Mouse (Mus musculus) embryonic facial prominence, embryonic 11.5 days (tissue): ENCODE data around the gene Smn1. TPM values are rescaled to one million over a fixed set of nuclear protein-coding genes. Genes with fewer than 3 reads are reported as not detected.
A peak's percentile ranks its signal among the peaks of the same experiment; 100 is the strongest.
"Not testable (repeated sequence)": the region's sequence is repeated elsewhere in the genome, so short reads cannot be mapped to it uniquely, and the experiment has no call there.

ENCODE experiments used
- ATAC-seq: fragments of 200-750 bp; cut with Nextera tagmentation; replicated peaks from 2 replicates; pipeline ENCODE4 v1.8.0; 2017; ENCODE audit warnings: low read depth; ENCODE audit not compliant: insufficient number of reproducible peaks, low FRiP score, low TSS enrichment
- DNase-seq: peaks from one replicate; pipeline ENCODE4 v3.0.0-alpha.2; 2015; ENCODE audit warnings: low spot score
- H3K27ac ChIP-seq: fragments of 300-500 bp; sonication (generic); replicated peaks from 2 replicates; pipeline ENCODE4 v1.5.1; 2014; ENCODE audit warnings: mild to moderate bottlenecking, low read depth, low read length, control low read depth
- H3K27me3 ChIP-seq: fragments of 300-500 bp; sonication (generic); 2 replicates; pipeline ENCODE4 v1.6.1; 2014; ENCODE audit warnings: mild to moderate bottlenecking, low read length, moderate library complexity, mixed read lengths; ENCODE audit not compliant: control insufficient read depth, insufficient read depth
- H3K36me3 ChIP-seq: fragments of 300-500 bp; sonication (generic); replicated peaks from 2 replicates; pipeline ENCODE4 v1.6.1; 2014; ENCODE audit warnings: low read depth, mild to moderate bottlenecking, low read length, moderate library complexity, mixed read lengths; ENCODE audit not compliant: control insufficient read depth, insufficient read depth
- H3K4me1 ChIP-seq: fragments of 300-500 bp; sonication (generic); 2 replicates; pipeline ENCODE4 v1.6.1; 2014; ENCODE audit warnings: low read length, mixed read lengths; ENCODE audit not compliant: control insufficient read depth, insufficient read depth
- H3K4me2 ChIP-seq: fragments of 300-500 bp; sonication (generic); 2 replicates; pipeline ENCODE4 v1.6.1; 2014; ENCODE audit warnings: low read depth, mild to moderate bottlenecking, control low read depth, low read length, moderate library complexity
- H3K4me3 ChIP-seq: fragments of 300-500 bp; sonication (generic); 2 replicates; pipeline ENCODE4 v1.5.1; 2014; ENCODE audit warnings: low read depth, low read length, control low read depth
- H3K9ac ChIP-seq: fragments of 300-500 bp; sonication (generic); replicated peaks from 2 replicates; pipeline ENCODE4 v1.6.1; 2014; ENCODE audit warnings: mild to moderate bottlenecking, control low read depth, low read length
- H3K9me3 ChIP-seq: fragments of 300-500 bp; sonication (generic); replicated peaks from 2 replicates; pipeline ENCODE4 v1.6.1; 2016; ENCODE audit warnings: mild to moderate bottlenecking, low read length, inconsistent platforms, mixed read lengths; ENCODE audit not compliant: control insufficient read depth
- WGBS: fragments of 180-500 bp; shearing (Covaris S2); extraction: QIAGEN DNeasy Blood & Tissue Kit; methylation state at CpG from one replicate; pipeline ENCODE4 v1.1.7; 2014; 5-methylcytosine and 5-hydroxymethylcytosine counted together
- polyA plus RNA-seq: library from polyadenylated mRNA; unstranded; fragments of >200 nt; fragmentation: Nextera tagmentation; extraction: Ambion mirVana; gene quantifications from 2 replicates; pipeline ENCODE4 v1.2.1, GENCODE M21; 2014

Gene Smn1
- polyA plus RNA-seq, 1 experiment from 2014 or later, result 80.4 TPM

DNA sequence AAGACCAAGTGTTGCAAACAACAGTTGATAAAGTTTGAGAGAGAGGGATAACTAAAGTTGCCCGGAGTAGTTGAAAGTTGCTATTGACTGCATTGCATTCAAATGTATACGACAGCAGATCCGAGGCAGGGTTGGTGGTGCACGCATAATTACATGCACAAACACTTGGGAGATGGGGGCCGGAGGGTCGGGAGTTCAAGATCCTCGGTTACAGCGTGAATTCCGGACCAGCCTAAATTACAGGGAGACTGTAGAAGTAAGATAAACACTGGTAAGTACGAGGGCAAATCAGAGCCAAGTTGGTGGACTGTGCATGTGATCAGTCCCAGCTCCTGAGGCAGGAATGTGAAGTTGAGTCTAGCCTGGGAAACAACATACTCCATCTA, 599 bp downstream of the Smn1 start:
- Histone ChIP-seq H3K9me3 (no peaks in the 10 kb centered on the region), H3K4me1 (no peaks in the 10 kb centered on the region; the same call in 1 of the 2 replicates), H3K27ac (no peak overlapping the region), H3K4me2 (peak overlapping the region; percentile 80), H3K27me3 (no peaks in the 10 kb centered on the region), H3K36me3 (peaks cover 3% of the 10 kb centered on the region; the same call in 1 of the 2 replicates), H3K4me3 (peak overlapping the region; percentile 98), H3K9ac (peak overlapping the region; percentile 85)
- peak; percentile 74 for ATAC-seq
- no peak for DNase-seq
- 3% methylated on average over 10 of the region's 10 CpGs for WGBS

DNA sequence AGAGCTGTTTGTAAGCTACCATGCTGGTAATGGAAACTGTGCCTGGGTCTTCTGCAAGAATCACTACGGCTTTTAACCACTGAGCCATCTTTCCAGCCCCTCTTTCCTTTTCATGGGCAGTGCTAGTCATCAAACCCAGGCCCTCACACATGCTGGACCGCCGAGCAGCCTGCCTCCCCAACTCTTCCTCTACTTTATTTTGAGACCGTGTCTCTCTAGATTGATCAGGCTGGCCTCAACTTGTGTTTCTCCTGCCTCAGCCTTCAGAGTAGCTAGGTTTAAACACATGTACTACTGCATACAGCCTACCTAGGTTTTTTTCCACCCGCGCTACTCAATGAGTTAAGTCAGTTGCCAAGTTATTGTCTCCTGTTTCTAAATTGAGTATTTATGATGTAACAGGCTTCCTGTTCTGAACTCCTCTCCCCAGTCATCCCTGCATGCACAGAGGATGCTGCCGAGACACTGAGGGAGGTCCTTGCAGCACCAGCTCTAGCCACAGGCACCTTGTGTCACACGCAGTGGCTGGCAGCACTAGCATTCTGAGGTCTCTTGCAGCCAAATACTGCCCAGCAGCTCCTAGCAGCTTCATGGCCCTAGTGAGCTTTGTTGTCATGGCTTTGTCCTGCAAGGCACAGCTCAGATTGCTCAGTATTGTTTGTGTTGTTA, 17.1 kb downstream of the Smn1 start:
- Histone ChIP-seq H3K27ac (no peak overlapping the region), H3K9me3 (no peaks in the 10 kb centered on the region), H3K27me3 (no peaks in the 10 kb centered on the region), H3K36me3 (no peaks in the 10 kb centered on the region; the same call in 1 of the 2 replicates), H3K9ac (no peak overlapping the region), H3K4me2 (no peak overlapping the region), H3K4me3 (no peak overlapping the region), H3K4me1 (no peaks in the 10 kb centered on the region)
- ATAC-seq (no peak), DNase-seq (no peak)
- WGBS, result 84% methylated on average over 8 of the region's 8 CpGs

DNA sequence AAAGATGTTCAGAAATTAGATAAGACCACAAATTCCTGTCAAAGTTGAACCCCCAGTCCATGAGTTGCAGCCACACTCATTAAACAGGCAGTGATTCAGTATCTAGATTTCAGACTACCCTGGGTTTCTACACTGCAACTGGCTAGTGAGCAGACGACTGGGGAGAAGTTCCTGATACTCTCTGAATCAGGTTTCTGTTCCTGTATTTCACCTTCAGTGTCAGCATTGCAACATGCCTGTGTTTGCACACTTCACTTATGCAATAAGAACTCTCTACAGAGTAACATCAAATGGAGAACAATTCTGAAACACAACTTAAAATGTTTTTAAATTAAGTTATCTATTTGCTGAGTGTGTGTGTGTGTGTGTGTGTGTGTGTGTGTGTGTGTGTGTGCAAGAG, 28.0 kb downstream of the Smn1 start:
- Histone ChIP-seq H3K27ac (no peak overlapping the region), H3K36me3 (no peaks in the 10 kb centered on the region), H3K9ac (no peak overlapping the region), H3K4me3 (no peak overlapping the region), H3K4me1 (no peaks in the 10 kb centered on the region), H3K9me3 (no peaks in the 10 kb centered on the region), H3K4me2 (no peak overlapping the region), H3K27me3 (no peaks in the 10 kb centered on the region)
- ATAC-seq (no peak), DNase-seq (no peak)
- 72% methylated on average over 1 of the region's 1 CpGs for WGBS

DNA sequence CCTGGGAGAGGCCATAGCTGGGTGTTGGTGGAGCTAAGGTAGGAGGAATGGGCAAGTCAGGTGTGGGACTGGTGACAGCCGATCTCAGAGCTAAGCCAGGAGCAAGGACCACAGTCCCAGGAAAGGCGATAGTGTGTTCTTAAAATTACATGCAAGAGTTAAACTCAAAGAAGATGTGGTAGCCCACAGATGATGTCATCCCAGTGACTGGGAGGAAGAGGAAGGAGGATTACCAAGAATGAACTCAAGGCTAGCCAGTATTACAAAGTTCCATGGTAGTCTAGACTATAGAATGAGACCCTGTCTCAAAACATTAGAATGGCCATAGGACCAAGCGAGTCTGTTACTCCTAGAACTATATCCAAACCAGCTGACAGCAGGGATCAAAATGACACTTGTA, 32.0 kb downstream of the Smn1 start:
- Histone ChIP-seq H3K4me1 (no peaks in the 10 kb centered on the region), H3K4me3 (no peak overlapping the region), H3K4me2 (no peak overlapping the region), H3K9me3 (no peaks in the 10 kb centered on the region), H3K36me3 (no peaks in the 10 kb centered on the region), H3K27me3 (no peaks in the 10 kb centered on the region), H3K27ac (no peak overlapping the region), H3K9ac (no peak overlapping the region)
- DNase-seq (no peak), ATAC-seq (no peak)
- 87% methylated on average over 3 of the region's 3 CpGs for WGBS

DNA sequence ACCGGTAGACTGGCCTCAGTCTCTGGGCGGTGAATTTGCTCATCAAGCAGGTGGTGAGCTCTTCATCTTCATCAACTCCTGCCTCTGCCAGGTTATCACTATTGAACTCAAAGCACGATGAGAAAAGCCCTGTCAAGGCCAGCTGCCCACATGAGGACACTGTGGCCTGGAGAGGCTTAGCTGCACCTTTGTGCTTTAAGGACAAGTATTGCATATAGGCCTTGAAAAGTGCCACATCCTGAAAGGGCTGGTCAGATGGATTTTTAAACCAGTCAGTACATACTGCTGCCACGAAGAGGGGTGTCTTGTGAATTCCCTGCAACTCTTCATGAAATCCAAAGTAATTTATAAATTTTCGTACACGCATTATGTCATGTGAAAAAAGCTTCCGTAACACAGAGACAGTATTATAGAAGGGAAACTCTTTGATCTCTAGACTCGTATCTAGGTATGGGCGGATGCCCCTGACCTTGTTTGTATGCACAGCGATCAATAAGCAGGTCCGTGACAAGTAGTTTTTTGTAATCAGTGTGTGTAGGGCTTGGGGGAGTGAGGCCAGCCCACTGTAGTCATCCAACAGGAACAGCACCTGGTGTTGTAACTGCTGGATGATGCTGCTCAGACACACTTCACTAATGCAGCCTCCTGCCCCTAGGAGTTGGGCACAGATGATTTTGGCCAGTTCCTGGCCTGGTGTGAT, 36.7 kb downstream of the Smn1 start:
- DNase-seq, ATAC-seq, H3K27ac ChIP-seq, H3K9ac ChIP-seq, H3K4me3 ChIP-seq, H3K4me2 ChIP-seq, H3K27me3 ChIP-seq, H3K4me1 ChIP-seq, H3K36me3 ChIP-seq, H3K9me3 ChIP-seq: not testable (repeated sequence)
- 89% methylated on average over 11 of the region's 11 CpGs for WGBS

DNA sequence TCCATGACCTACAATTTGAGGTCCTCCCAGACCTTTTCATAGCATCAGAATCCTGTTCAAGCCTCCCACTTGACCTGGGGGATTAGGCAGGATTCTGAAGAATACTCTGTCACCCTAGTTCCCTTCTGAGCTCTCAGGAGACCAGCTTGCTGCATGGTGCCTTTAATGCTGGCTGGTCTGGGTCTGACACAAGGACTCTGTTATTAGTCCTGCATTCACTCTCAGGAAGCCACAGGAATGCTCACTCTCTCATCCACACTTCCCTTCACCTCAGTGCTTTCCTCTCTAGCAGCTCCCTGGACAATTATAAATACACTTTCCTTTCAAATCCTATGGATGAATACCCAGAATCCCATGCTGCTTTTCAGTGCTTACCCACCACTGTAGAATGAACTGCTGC, 37.8 kb downstream of the Smn1 start:
- not testable (repeated sequence) for H3K4me1 ChIP-seq, H3K27ac ChIP-seq, H3K4me2 ChIP-seq, H3K36me3 ChIP-seq, H3K9ac ChIP-seq, H3K9me3 ChIP-seq, H3K4me3 ChIP-seq, ATAC-seq, DNase-seq, H3K27me3 ChIP-seq

DNA sequence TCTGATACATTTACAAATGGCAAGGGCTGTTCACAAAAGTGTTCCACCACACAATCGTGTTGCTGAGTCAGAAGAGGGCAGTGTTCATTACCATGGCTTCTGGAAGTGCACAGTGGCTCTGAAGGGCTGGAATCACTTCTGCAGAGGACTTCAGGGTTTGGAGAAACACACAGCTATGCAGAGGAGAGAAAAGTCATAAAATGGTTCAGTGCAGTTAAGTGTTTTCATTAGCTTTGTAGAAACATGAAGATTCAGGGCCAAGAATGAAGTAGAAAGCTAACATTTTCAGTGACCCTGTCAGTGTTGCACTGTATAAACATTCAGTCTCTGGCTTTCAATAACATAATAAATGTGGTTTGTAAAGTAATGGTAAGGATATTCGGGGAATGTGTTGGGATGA, 41.7 kb downstream of the Smn1 start:
- ATAC-seq, H3K36me3 ChIP-seq, H3K9ac ChIP-seq, H3K4me2 ChIP-seq, H3K27me3 ChIP-seq, H3K27ac ChIP-seq, H3K9me3 ChIP-seq, H3K4me1 ChIP-seq, DNase-seq, H3K4me3 ChIP-seq: not testable (repeated sequence)
- 76% methylated on average over 2 of the region's 2 CpGs for WGBS

DNA sequence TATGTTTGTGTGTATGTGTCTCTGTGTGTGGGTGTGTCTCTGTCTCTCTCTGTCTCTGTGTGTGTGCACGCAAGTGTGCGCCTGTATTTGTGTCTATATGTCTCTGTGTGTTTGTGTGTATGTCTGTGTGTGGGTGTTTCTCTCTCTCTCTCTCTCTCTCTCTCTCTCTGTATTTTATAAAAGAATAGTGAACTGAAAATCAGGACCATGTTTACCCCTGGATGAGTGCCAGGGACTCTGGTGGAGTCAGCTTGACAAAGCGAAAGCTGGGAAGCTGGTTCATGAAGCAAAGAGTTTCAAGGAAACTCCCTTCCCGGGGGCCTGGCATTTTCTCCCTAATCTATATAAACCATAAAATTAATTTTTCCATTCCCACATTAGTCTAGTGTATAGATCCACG, 49.7 kb downstream of the Smn1 start:
- H3K36me3 ChIP-seq, H3K9ac ChIP-seq, H3K4me2 ChIP-seq, H3K27ac ChIP-seq, H3K4me1 ChIP-seq, H3K4me3 ChIP-seq, H3K9me3 ChIP-seq, ATAC-seq, DNase-seq, H3K27me3 ChIP-seq: not testable (repeated sequence)
- WGBS, result 95% methylated on average over 3 of the region's 5 CpGs
